ENCODE assay signal across 7 mouse cellular contexts in genomic region chr7:67371891-67372672, GRCm38 (mm10). TPM values are rescaled to one million over a fixed set of nuclear protein-coding genes. Genes with fewer than 3 reads are reported as not detected.
DNase-seq lines count a peak whose midpoint lies in the region; ATAC-seq and TF ChIP-seq lines count a peak whose summit lies in the region.

No protein-coding gene starts in this region.

- H3K4me2 ChIP-seq in CH12.LX (ENCODE audit: insufficient read depth, low read depth, poor library complexity, severe bottlenecking) = no peak overlapping the region
- H3K4me2 ChIP-seq in heart, embryonic 12.5 days = peak overlapping the region; percentile 98
- peak overlapping the region; percentile 73 for H3K4me2 ChIP-seq in kidney, embryonic 15.5 days
- peak overlapping the region; percentile 88 for H3K4me2 ChIP-seq in stomach, embryonic 16.5 days (ENCODE audit: low read depth, low read length)

- TF ChIP-seq EP300 in CH12.LX (IDR thresholded peaks at IDR 0.05; ENCODE audit: low read length) = no peak

- dilution Hi-C loops in CH12.LX (cut with MboI; ENCODE audit: extremely low pct_ligation_motif_present, extremely low pct_unique_long_range_greater_than_20kb, low sequenced_read_pairs) = no loop called here

- TF ChIP-seq CTCF in CH12.LX (conservative IDR thresholded peaks at IDR 0.05 in 1 of 2, IDR thresholded peaks at IDR 0.05 in 1 of 2; ENCODE audit: low read depth in 2 of 2, low read length in 2 of 2) (no peak), Patski (IDR thresholded peaks at IDR 0.05) (no peak)

- H3K36me3 ChIP-seq in CH12.LX (replicated peaks in 1 of 2; ENCODE audit: control insufficient read depth in 1 of 2, insufficient read depth in 1 of 2, low read length in 1 of 2) = peaks cover 0 to 5% of the 10 kb centered on the region in 2 experiments
- H3K36me3 ChIP-seq in heart, embryonic 12.5 days = 0 out of 2 replicates have a peak, but pooled peaks cover 2% of the 10 kb centered on the region
- H3K36me3 ChIP-seq in kidney, embryonic 15.5 days = no peaks in the 10 kb centered on the region
- no peaks in the 10 kb centered on the region for H3K36me3 ChIP-seq in midbrain, embryonic 10.5 days
- no peaks in the 10 kb centered on the region for H3K36me3 ChIP-seq in stomach, embryonic 16.5 days (ENCODE audit: control insufficient read depth, insufficient read depth, low read length)

- H3K27ac ChIP-seq in CH12.LX (ENCODE audit: insufficient read depth, low read depth) = peak overlapping the region; percentile 97
- peak overlapping the region; percentile 100 for H3K27ac ChIP-seq in heart, embryonic 12.5 days (ENCODE audit: poor library complexity, severe bottlenecking)
- H3K27ac ChIP-seq in kidney, embryonic 15.5 days = peak overlapping the region; percentile 99
- peak overlapping the region; percentile 99 for H3K27ac ChIP-seq in midbrain, embryonic 10.5 days (replicated peaks)
- H3K27ac ChIP-seq in stomach, embryonic 16.5 days (ENCODE audit: low read length) = peak overlapping the region; percentile 99

- peak; percentile 12 for ATAC-seq in Patski
- peak; percentile 63 for ATAC-seq in heart, embryonic 12.5 days (ENCODE audit: insufficient number of reproducible peaks, low FRiP score)
- peak; percentile 68 for ATAC-seq in kidney, embryonic 15.5 days (replicated peaks; ENCODE audit: low FRiP score)
- ATAC-seq in stomach, embryonic 16.5 days (ENCODE audit: insufficient read depth, low FRiP score) = peak; percentile 79

- H3K4me3 ChIP-seq in CH12.LX (replicated peaks in 1 of 3; ENCODE audit: low read depth in 2 of 3, low read length in 2 of 3, poor library complexity in 1 of 3) = peak overlapping the region; percentile 93 to 97 (median 94)
- peak overlapping the region; percentile 79 for H3K4me3 ChIP-seq in heart, embryonic 12.5 days
- H3K4me3 ChIP-seq in kidney, embryonic 15.5 days (replicated peaks) = peak overlapping the region; percentile 92
- peak overlapping the region; percentile 92 for H3K4me3 ChIP-seq in midbrain, embryonic 10.5 days
- H3K4me3 ChIP-seq in stomach, embryonic 16.5 days (replicated peaks; ENCODE audit: low read length) = peak overlapping the region; percentile 96

- no peak for TF ChIP-seq POLR2A in CH12.LX (IDR thresholded peaks at IDR 0.05; ENCODE audit: low read depth, low read length)

- TF ChIP-seq RAD21 in CH12.LX (IDR thresholded peaks at IDR 0.05; ENCODE audit: low read depth, low read length) = no peak

- H3K9ac ChIP-seq in CH12.LX (ENCODE audit: insufficient read depth, low read depth) = peak overlapping the region; percentile 94
- peak overlapping the region; percentile 100 for H3K9ac ChIP-seq in heart, embryonic 12.5 days
- H3K9ac ChIP-seq in kidney, embryonic 15.5 days = peak overlapping the region; percentile 93
- H3K9ac ChIP-seq in stomach, embryonic 16.5 days (ENCODE audit: low read length) = peak overlapping the region; percentile 99

- H3K9me3 ChIP-seq in CH12.LX (replicated peaks; ENCODE audit: low read length) = no peaks in the 10 kb centered on the region
- H3K9me3 ChIP-seq in heart, embryonic 12.5 days (replicated peaks) = no peaks in the 10 kb centered on the region
- no peaks in the 10 kb centered on the region for H3K9me3 ChIP-seq in kidney, embryonic 15.5 days (replicated peaks)
- H3K9me3 ChIP-seq in midbrain, embryonic 10.5 days (replicated peaks) = no peaks in the 10 kb centered on the region; the same call in 1 of the 2 replicates
- no peaks in the 10 kb centered on the region for H3K9me3 ChIP-seq in stomach, embryonic 16.5 days (replicated peaks; ENCODE audit: control insufficient read depth, low read length)

- peaks cover 39% of the 10 kb centered on the region for H3K79me2 ChIP-seq in CH12.LX (replicated peaks; ENCODE audit: control insufficient read depth, extremely low read depth, insufficient read depth, poor library complexity, severe bottlenecking)

- in situ Hi-C loops in CH12.LX (cut with MboI; ENCODE audit: low pct_ligation_motif_present, low pct_unique_long_range_greater_than_20kb, low sequenced_read_pairs) = loop anchor here (10.0 to 25.0 kb wide), 3 partner anchors 53 to 135 kb away; no protein-coding TSS in a partner anchor
- in situ Hi-C loops in Patski (cut with MboI; ENCODE audit: low pct_unique_long_range_greater_than_20kb) = loop anchor here (5.0 kb wide), 1 partner anchor 175 kb away; no protein-coding TSS in a partner anchor

- DNase-seq in CH12.LX (ENCODE audit: extremely low read depth) (peak; percentile 38), Patski (ENCODE audit: low read depth, low spot score) (no peak)
- DNase-seq in embryo, embryonic 10.5 days (ENCODE audit: low spot score) = peak; percentile 46
- no peak for DNase-seq in midbrain, embryonic 10.5 days (ENCODE audit: low spot score)

- H3K27me3 ChIP-seq in CH12.LX (replicated peaks) = no peaks in the 10 kb centered on the region
- H3K27me3 ChIP-seq in Patski = no peaks in the 10 kb centered on the region
- H3K27me3 ChIP-seq in heart, embryonic 12.5 days (replicated peaks) = no peaks in the 10 kb centered on the region
- no peaks in the 10 kb centered on the region for H3K27me3 ChIP-seq in kidney, embryonic 15.5 days
- peaks cover 11% of the 10 kb centered on the region; the same call in 1 of the 2 replicates for H3K27me3 ChIP-seq in midbrain, embryonic 10.5 days (ENCODE audit: low read depth, poor library complexity, severe bottlenecking)
- no peaks in the 10 kb centered on the region for H3K27me3 ChIP-seq in stomach, embryonic 16.5 days (ENCODE audit: control insufficient read depth, insufficient read depth, low read length)

- CTCF ChIA-PET in Patski (lab: Charles Lee) = no interaction called here

- POLR2A ChIA-PET in Patski (lab: Charles Lee) = no interaction called here

- under 1% methylated on average over 42 of the region's 75 CpGs for WGBS in heart, embryonic 12.5 days
- WGBS in kidney, embryonic 15.5 days = under 1% methylated on average over 52 of the region's 75 CpGs
- WGBS in midbrain, embryonic 10.5 days = 5% methylated on average over 73 of the region's 75 CpGs
- under 1% methylated on average over 55 of the region's 75 CpGs for WGBS in stomach, embryonic 16.5 days

- H3K4me1 ChIP-seq in CH12.LX (ENCODE audit: control insufficient read depth in 1 of 2, insufficient read depth in 2 of 2) = peaks cover 16 to 33% of the 10 kb centered on the region in 2 experiments
- H3K4me1 ChIP-seq in heart, embryonic 12.5 days (replicated peaks) = peaks cover 33% of the 10 kb centered on the region
- peaks cover 19% of the 10 kb centered on the region for H3K4me1 ChIP-seq in kidney, embryonic 15.5 days
- peaks cover 25% of the 10 kb centered on the region for H3K4me1 ChIP-seq in midbrain, embryonic 10.5 days
- H3K4me1 ChIP-seq in stomach, embryonic 16.5 days (ENCODE audit: control insufficient read depth, insufficient read depth, low read length) = peaks cover 14% of the 10 kb centered on the region; the same call in 1 of the 2 replicates

TF ChIP-seq in CH12.LX, 34 proteins besides CTCF, POLR2A, EP300 and RAD21 (continues in another document):
- TF ChIP-seq CHD1 (IDR thresholded peaks at IDR 0.05; ENCODE audit: low read depth, low read length) (no peak), TCF12 (IDR thresholded peaks at IDR 0.05; ENCODE audit: low read depth, low read length) (no peak), JUND (conservative IDR thresholded peaks at IDR 0.05; ENCODE audit: low read depth, low read length) (no peak), ELF1 (IDR thresholded peaks at IDR 0.05; ENCODE audit: low read depth, low read length) (no peak), TBP (conservative IDR thresholded peaks at IDR 0.05; ENCODE audit: low read depth, low read length) (no peak), PAX5 (IDR thresholded peaks at IDR 0.05; ENCODE audit: low read length) (no peak), SMC3 (IDR thresholded peaks at IDR 0.05; ENCODE audit: low read depth, low read length) (0 out of 2 replicates have a peak, but pooled peaks have one; percentile 2), ZKSCAN1 (IDR thresholded peaks at IDR 0.05; ENCODE audit: borderline replicate concordance, low read depth, low read length) (no peak), MAFK (IDR thresholded peaks at IDR 0.05; ENCODE audit: insufficient replicate concordance, low read length) (no peak), POLR2AphosphoS2 (IDR thresholded peaks at IDR 0.05; ENCODE audit: low read depth, low read length) (no peak), USF2 (conservative IDR thresholded peaks at IDR 0.05; ENCODE audit: low read depth, low read length) (no peak), MAX (IDR thresholded peaks at IDR 0.05; ENCODE audit: low read length) (no peak), NELFE (IDR thresholded peaks at IDR 0.05; ENCODE audit: low read depth, low read length) (no peak), MYC (IDR thresholded peaks at IDR 0.05; ENCODE audit: low read depth, low read length) (no peak), UBTF (IDR thresholded peaks at IDR 0.05; ENCODE audit: low read depth, low read length) (0 out of 2 replicates have a peak, but pooled peaks have one; percentile 56), MXI1 (IDR thresholded peaks at IDR 0.05; ENCODE audit: low read depth, low read length) (peak; percentile 52; the same call in 1 of the 2 replicates), ZC3H11A (IDR thresholded peaks at IDR 0.05; ENCODE audit: low read depth, low read length) (no peak), MAZ (IDR thresholded peaks at IDR 0.05; ENCODE audit: low read depth, low read length) (no peak), ETS1 (conservative IDR thresholded peaks at IDR 0.05; ENCODE audit: low read depth, low read length) (no peak), ZMIZ1 (IDR thresholded peaks at IDR 0.05; ENCODE audit: low read depth, low read length) (no peak), USF1 (IDR thresholded peaks at IDR 0.05; ENCODE audit: low read depth, low read length) (no peak), BHLHE40 (IDR thresholded peaks at IDR 0.05; ENCODE audit: low read depth, low read length) (no peak), SIN3A (IDR thresholded peaks at IDR 0.05; ENCODE audit: low read length) (no peak; the same call in 1 of the 2 replicates), NRF1 (IDR thresholded peaks at IDR 0.05; ENCODE audit: low read depth, low read length) (no peak), CHD2 (IDR thresholded peaks at IDR 0.05; ENCODE audit: low read length) (no peak), ZNF384 (IDR thresholded peaks at IDR 0.05; ENCODE audit: low read depth, low read length) (no peak), HCFC1 (IDR thresholded peaks at IDR 0.05; ENCODE audit: low read depth, low read length) (no peak)

RNA-seq across cellular contexts. Expression of gene Mef2a, which starts 0.6 kb away (rescaled TPM):
- total RNA-seq in CH12.LX (2012; rRNA removed) (42.2 and 43.5 TPM in 2 replicates), CH12.LX (2014; rRNA removed) (36.7 and 40.1 TPM in 2 replicates)
- polyA plus RNA-seq in CH12.LX (2012; ENCODE audit: insufficient read length, low read depth) (94.6 and 100 TPM in 2 replicates), Patski (2021) (48.0 TPM)
- 93.6 and 105 TPM in 2 replicates for polyA plus RNA-seq in heart, embryonic 12.5 days (2016; fragmentation: Nextera tagmentation; extraction: Ambion mirVana)
- 36.0 and 37.9 TPM in 2 replicates for polyA plus RNA-seq in kidney, embryonic 15.5 days (2015; fragmentation: Nextera tagmentation; extraction: Ambion mirVana)
- 20.3 and 24.3 TPM in 2 replicates for polyA plus RNA-seq in midbrain, embryonic 10.5 days (2016; fragmentation: Nextera tagmentation; extraction: Ambion mirVana)
- 40.5 and 41.0 TPM in 2 replicates for polyA plus RNA-seq in stomach, embryonic 16.5 days (2015; fragmentation: Nextera tagmentation; extraction: Ambion mirVana)

Comparison
In these comparisons a context has a peak if more than half of its experiments do, and no peak if none do; other contexts are left out.
1. DNase-seq: peak in CH12.LX (single experiment) and embryo, embryonic 10.5 days (single experiment); none in Patski (single experiment) and midbrain, embryonic 10.5 days (single experiment).
2. ATAC-seq: peak in every context shown above with its lines; median percentile 79 in stomach, embryonic 16.5 days; 68 in kidney, embryonic 15.5 days; 63 in heart, embryonic 12.5 days; 12 in Patski.
3. Peak in every context shown above with its lines, with median percentiles within 50 percentile points of each other: H3K27ac ChIP-seq, H3K4me3 ChIP-seq and H3K9ac ChIP-seq.